Mouse (Mus musculus): ENCODE results near the gene Uckl1.

DNA sequence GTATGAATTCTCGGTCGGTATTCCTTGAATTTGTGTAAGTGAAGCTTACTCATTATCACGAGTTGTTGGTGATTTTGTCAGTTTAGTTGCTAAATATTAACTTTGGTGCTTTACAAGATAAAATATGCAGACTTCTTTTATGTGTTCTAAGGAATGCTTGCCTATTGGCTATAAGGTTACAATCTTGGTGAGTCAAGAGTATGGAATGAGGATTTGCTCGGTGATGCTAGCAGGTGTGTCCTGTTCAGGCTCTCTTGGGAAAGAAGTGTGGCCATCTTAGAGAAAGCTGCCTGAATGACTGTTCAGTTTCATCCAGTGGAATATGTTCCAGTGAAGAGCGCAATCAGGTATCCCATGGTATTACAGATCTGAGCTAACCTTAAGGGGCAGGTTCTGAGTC lies 59.2 kb downstream of the Uckl1 start:
- no peak for TF ChIP-seq EP300 (IDR thresholded peaks at IDR 0.05; ENCODE audit: low read depth)
- TF ChIP-seq CTCF (IDR thresholded peaks at IDR 0.05; ENCODE audit: low read depth): no peak

Data from liver, postnatal 0 days (tissue).